18 mouse cellular contexts compared by ENCODE assay signal in genomic region chr3:70807170-70807569, GRCm38 (mm10).
A peak's percentile ranks its signal among the peaks of the same experiment; 100 is the strongest.
DNase-seq lines count a peak whose midpoint lies in the region; ATAC-seq and TF ChIP-seq lines count a peak whose summit lies in the region.
"Had no signal": no experiment of that assay in that cellular context is flagged by ENCODE, and none has a peak within 500 bp of the region (broad histone marks: within the 10 kb centered on the region; RNA-seq: fewer than 3 reads in every experiment).

No protein-coding gene starts in this region.

- in situ Hi-C loops in CH12.LX (cut with MboI; ENCODE audit: low pct_ligation_motif_present, low pct_unique_long_range_greater_than_20kb, low sequenced_read_pairs), result no loop called here

- peak; percentile 15 for DNase-seq in heart, adult 8-10 months (ENCODE audit: low spot score)
- DNase-seq in heart, postnatal 25 days (ENCODE audit: low spot score), result no peak
- peak; percentile 63 for DNase-seq in CH12.LX (ENCODE audit: extremely low read depth)
- DNase-seq in embryonic facial prominence, embryonic 14.5 days (ENCODE audit: low spot score), result peak; percentile 19
- no peak for DNase-seq in hindbrain, embryonic 10.5 days (ENCODE audit: low spot score)
- no peak for DNase-seq in urinary bladder, postnatal 36 days (ENCODE audit: low spot score in 2 of 2)
- DNase-seq in gastrocnemius, postnatal 14 days, result no peak
- DNase-seq: cerebellum, adult 9-11 months; kidney, postnatal 14 days; layer of hippocampus, adult 9-11 months; lung, postnatal 10 days had no signal

- no peak overlapping the region for H3K27ac ChIP-seq in CH12.LX (ENCODE audit: insufficient read depth, low read depth)
- H3K27ac ChIP-seq in embryonic facial prominence, embryonic 14.5 days (replicated peaks; ENCODE audit: low read depth, low read length), result no peak overlapping the region
- no peak overlapping the region for H3K27ac ChIP-seq in hindbrain, embryonic 10.5 days
- H3K27ac ChIP-seq: embryonic facial prominence, embryonic 15.5 days; forebrain, embryonic 15.5 days; hindbrain, embryonic 14.5 days; liver, embryonic 12.5 days; neural tube, embryonic 15.5 days had no signal

- no peak for ATAC-seq in embryonic facial prominence, embryonic 14.5 days (ENCODE audit: low read depth)
- ATAC-seq in hematopoietic stem cell, adult 5-6 weeks (replicated peaks in 1 of 2; ENCODE audit: insufficient read depth in 1 of 2, low FRiP score in 2 of 2, low TSS enrichment in 1 of 2, low read depth in 1 of 2, poor library complexity in 2 of 2, severe bottlenecking in 2 of 2), result peak; percentile 98 to 99
- ATAC-seq: forebrain, embryonic 15.5 days; intestine, postnatal 0 days; liver, embryonic 12.5 days had no signal

- no peaks in the 10 kb centered on the region for H3K36me3 ChIP-seq in CH12.LX (replicated peaks in 1 of 2; ENCODE audit: control insufficient read depth in 1 of 2, insufficient read depth in 1 of 2, low read length in 1 of 2)
- H3K36me3 ChIP-seq in embryonic facial prominence, embryonic 14.5 days (ENCODE audit: control insufficient read depth, insufficient read depth, low read length), result no peaks in the 10 kb centered on the region
- no peaks in the 10 kb centered on the region for H3K36me3 ChIP-seq in hindbrain, embryonic 10.5 days
- H3K36me3 ChIP-seq: embryonic facial prominence, embryonic 15.5 days; forebrain, embryonic 15.5 days; liver, embryonic 12.5 days; neural tube, embryonic 15.5 days had no signal

- no peaks in the 10 kb centered on the region for H3K27me3 ChIP-seq in CH12.LX (replicated peaks)
- no peaks in the 10 kb centered on the region for H3K27me3 ChIP-seq in embryonic facial prominence, embryonic 14.5 days (replicated peaks; ENCODE audit: control insufficient read depth, insufficient read depth, low read length)
- H3K27me3 ChIP-seq in hindbrain, embryonic 10.5 days (ENCODE audit: insufficient read depth, poor library complexity, severe bottlenecking), result no peaks in the 10 kb centered on the region
- H3K27me3 ChIP-seq: embryonic facial prominence, embryonic 15.5 days; forebrain, embryonic 15.5 days; liver, embryonic 12.5 days; neural tube, embryonic 15.5 days had no signal

- no peaks in the 10 kb centered on the region for H3K79me2 ChIP-seq in CH12.LX (replicated peaks; ENCODE audit: control insufficient read depth, extremely low read depth, insufficient read depth, poor library complexity, severe bottlenecking)

- H3K9ac ChIP-seq in CH12.LX (ENCODE audit: insufficient read depth, low read depth), result no peak overlapping the region
- no peak overlapping the region for H3K9ac ChIP-seq in embryonic facial prominence, embryonic 14.5 days (ENCODE audit: low read depth, low read length)
- H3K9ac ChIP-seq: embryonic facial prominence, embryonic 15.5 days; forebrain, embryonic 15.5 days; hindbrain, embryonic 14.5 days; liver, embryonic 12.5 days; neural tube, embryonic 15.5 days had no signal

- 57% methylated on average over 3 of the region's 3 CpGs for WGBS in embryonic facial prominence, embryonic 14.5 days
- 86% methylated on average over 3 of the region's 3 CpGs for WGBS in hindbrain, embryonic 10.5 days

- H3K4me3 ChIP-seq in CH12.LX (replicated peaks in 1 of 3; ENCODE audit: low read depth in 2 of 3, low read length in 2 of 3, poor library complexity in 1 of 3), result peak overlapping the region in 1 of 3 experiments; percentile 40
- H3K4me3 ChIP-seq in embryonic facial prominence, embryonic 14.5 days (ENCODE audit: low read depth, low read length), result no peak overlapping the region
- no peak overlapping the region for H3K4me3 ChIP-seq in hindbrain, embryonic 10.5 days
- H3K4me3 ChIP-seq: embryonic facial prominence, embryonic 15.5 days; forebrain, embryonic 15.5 days; liver, embryonic 12.5 days; neural tube, embryonic 15.5 days had no signal

- TF ChIP-seq POLR2A in CH12.LX (IDR thresholded peaks at IDR 0.05; ENCODE audit: low read depth, low read length), result no peak

- TF ChIP-seq RAD21 in CH12.LX (IDR thresholded peaks at IDR 0.05; ENCODE audit: low read depth, low read length), result no peak

- H3K9me3 ChIP-seq in CH12.LX (replicated peaks; ENCODE audit: low read length), result no peaks in the 10 kb centered on the region
- H3K9me3 ChIP-seq in embryonic facial prominence, embryonic 14.5 days (ENCODE audit: control insufficient read depth, low read length), result no peaks in the 10 kb centered on the region
- no peaks in the 10 kb centered on the region for H3K9me3 ChIP-seq in hindbrain, embryonic 10.5 days
- H3K9me3 ChIP-seq: embryonic facial prominence, embryonic 15.5 days; forebrain, embryonic 15.5 days; liver, embryonic 12.5 days; neural tube, embryonic 15.5 days had no signal

- TF ChIP-seq EP300 in CH12.LX (IDR thresholded peaks at IDR 0.05; ENCODE audit: low read length), result peak; percentile 91

- no peak for TF ChIP-seq CTCF in CH12.LX (conservative IDR thresholded peaks at IDR 0.05 in 1 of 2, IDR thresholded peaks at IDR 0.05 in 1 of 2; ENCODE audit: low read depth in 2 of 2, low read length in 2 of 2)

- dilution Hi-C loops in CH12.LX (cut with MboI; ENCODE audit: extremely low pct_ligation_motif_present, extremely low pct_unique_long_range_greater_than_20kb, low sequenced_read_pairs), result no loop called here

- no peak overlapping the region for H3K4me2 ChIP-seq in CH12.LX (ENCODE audit: insufficient read depth, low read depth, poor library complexity, severe bottlenecking)
- H3K4me2 ChIP-seq in embryonic facial prominence, embryonic 14.5 days (ENCODE audit: low read depth, low read length), result no peak overlapping the region
- H3K4me2 ChIP-seq: embryonic facial prominence, embryonic 15.5 days; forebrain, embryonic 15.5 days; hindbrain, embryonic 14.5 days; liver, embryonic 12.5 days; neural tube, embryonic 15.5 days had no signal

- intact Hi-C loops in heart, postnatal 25 days (cut with DNase I), result no loop called here
- intact Hi-C loops in gastrocnemius, postnatal 14 days (cut with DNase I; ENCODE audit: low total_unique reads), result no loop called here

- H3K4me1 ChIP-seq in CH12.LX (ENCODE audit: control insufficient read depth in 1 of 2, insufficient read depth in 2 of 2), result peaks cover 0 to 8% of the 10 kb centered on the region in 2 experiments; a peak in 1 of 4 replicates
- no peaks in the 10 kb centered on the region for H3K4me1 ChIP-seq in embryonic facial prominence, embryonic 14.5 days (ENCODE audit: control insufficient read depth, insufficient read depth, low read length)
- no peaks in the 10 kb centered on the region for H3K4me1 ChIP-seq in hindbrain, embryonic 10.5 days (replicated peaks)
- H3K4me1 ChIP-seq: embryonic facial prominence, embryonic 15.5 days; liver, embryonic 12.5 days; neural tube, embryonic 15.5 days had no signal

TF ChIP-seq in CH12.LX, 34 proteins besides CTCF, POLR2A, EP300 and RAD21:
- no peak for TF ChIP-seq ZKSCAN1 (IDR thresholded peaks at IDR 0.05; ENCODE audit: borderline replicate concordance, low read depth, low read length)
- peak; percentile 86 for TF ChIP-seq JUND (conservative IDR thresholded peaks at IDR 0.05; ENCODE audit: low read depth, low read length)
- peak; percentile 95 for TF ChIP-seq ETS1 (conservative IDR thresholded peaks at IDR 0.05; ENCODE audit: low read depth, low read length)
- TF ChIP-seq MAZ (IDR thresholded peaks at IDR 0.05; ENCODE audit: low read depth, low read length), result no peak
- TF ChIP-seq BHLHE40 (IDR thresholded peaks at IDR 0.05; ENCODE audit: low read depth, low read length), result peak; percentile 56; the same call in 1 of the 2 replicates
- peak; percentile 92 for TF ChIP-seq IRF4 (IDR thresholded peaks at IDR 0.05; ENCODE audit: low read depth, low read length)
- peak; percentile 75; the same call in 1 of the 2 replicates for TF ChIP-seq MAFK (IDR thresholded peaks at IDR 0.05; ENCODE audit: insufficient replicate concordance, low read length)
- TF ChIP-seq TCF12 (IDR thresholded peaks at IDR 0.05; ENCODE audit: low read depth, low read length), result peak; percentile 65
- no peak for TF ChIP-seq MYC (IDR thresholded peaks at IDR 0.05; ENCODE audit: low read depth, low read length)
- TF ChIP-seq ELF1 (IDR thresholded peaks at IDR 0.05; ENCODE audit: low read depth, low read length), result peak; percentile 61
- 0 out of 2 replicates have a peak, but pooled peaks have one; percentile 21 for TF ChIP-seq NELFE (IDR thresholded peaks at IDR 0.05; ENCODE audit: low read depth, low read length)
- peak; percentile 79 for TF ChIP-seq MEF2A (IDR thresholded peaks at IDR 0.05; ENCODE audit: borderline replicate concordance, low read depth, low read length)
- no peak for TF ChIP-seq USF1 (IDR thresholded peaks at IDR 0.05; ENCODE audit: low read depth, low read length)
- TF ChIP-seq PAX5 (IDR thresholded peaks at IDR 0.05; ENCODE audit: low read length), result no peak
- no peak for TF ChIP-seq E2F4 (IDR thresholded peaks at IDR 0.05; ENCODE audit: insufficient replicate concordance, low read depth, low read length)
- peak; percentile 48 for TF ChIP-seq CHD2 (IDR thresholded peaks at IDR 0.05; ENCODE audit: low read length)
- TF ChIP-seq HCFC1 (IDR thresholded peaks at IDR 0.05; ENCODE audit: low read depth, low read length), result peak; percentile 46; the same call in 1 of the 2 replicates
- no peak for TF ChIP-seq ZC3H11A (IDR thresholded peaks at IDR 0.05; ENCODE audit: low read depth, low read length)
- TF ChIP-seq SIN3A (IDR thresholded peaks at IDR 0.05; ENCODE audit: low read length), result 0 out of 2 replicates have a peak, but pooled peaks have one; percentile 51
- TF ChIP-seq JUN (IDR thresholded peaks at IDR 0.05; ENCODE audit: insufficient read depth, low read depth, low read length), result peak; percentile 81
- TF ChIP-seq USF2 (conservative IDR thresholded peaks at IDR 0.05; ENCODE audit: low read depth, low read length), result no peak
- peak; percentile 55; the same call in 1 of the 2 replicates for TF ChIP-seq MAX (IDR thresholded peaks at IDR 0.05; ENCODE audit: low read length)
- TF ChIP-seq CHD1 (IDR thresholded peaks at IDR 0.05; ENCODE audit: low read depth, low read length), result no peak
- TF ChIP-seq TBP (conservative IDR thresholded peaks at IDR 0.05; ENCODE audit: low read depth, low read length), result 0 out of 2 replicates have a peak, but pooled peaks have one; percentile 29
- TF ChIP-seq RCOR1 (conservative IDR thresholded peaks at IDR 0.05; ENCODE audit: low read depth, low read length), result 0 out of 2 replicates have a peak, but pooled peaks have one; percentile 61

Comparison
In these comparisons a context has a peak if more than half of its experiments do, and no peak if none do; other contexts are left out.
1. DNase-seq: peak in heart, adult 8-10 months (single experiment), CH12.LX (single experiment) and embryonic facial prominence, embryonic 14.5 days (single experiment); none in heart, postnatal 25 days (single experiment), hindbrain, embryonic 10.5 days (single experiment), urinary bladder, postnatal 36 days (0 of 2) and gastrocnemius, postnatal 14 days (single experiment).